Mouse (Mus musculus) monocyte, adult 5-6 weeks (primary cell): Measurements from ENCODE around the gene Epor. TPM values are rescaled to one million over a fixed set of nuclear protein-coding genes. Genes with fewer than 3 reads are reported as not detected.

Source experiments
- ATAC-seq: fragments of 153-309, 156-312 bp; replicated peaks from 2 replicates; pipeline ENCODE4 v1.8.0; 2017; ENCODE audit warnings: mild to moderate bottlenecking; ENCODE audit not compliant: low TSS enrichment, insufficient number of reproducible peaks, severe bottlenecking, poor library complexity, low FRiP score
- total RNA-seq: library from RNA; stranded (forward); fragments of 200-1000, 200-491, 200-594 nt; gene quantifications from 3 replicates; pipeline ENCODE4 v1.2.3, GENCODE M21; 2017

Gene Epor
- total RNA-seq, 1 experiment from 2014 or later: not detected

DNA sequence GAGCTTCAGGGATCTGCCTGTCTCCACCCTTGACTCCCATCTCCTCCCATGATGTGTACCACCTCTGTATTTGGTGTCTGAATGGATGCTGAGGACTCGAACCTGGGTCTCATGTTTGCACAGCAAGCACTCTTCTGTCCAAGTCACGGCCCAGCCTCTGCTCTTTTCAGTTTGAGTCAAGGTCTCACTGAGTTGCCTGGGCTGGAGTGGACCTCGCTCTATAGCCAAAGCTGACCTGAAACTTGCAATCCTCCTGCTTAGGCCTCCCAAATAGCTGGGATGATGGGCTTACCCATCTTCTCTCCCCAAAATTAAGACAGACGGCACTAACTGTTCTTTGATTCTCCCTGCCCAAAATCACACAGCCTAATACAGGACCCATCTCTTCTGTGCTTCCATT lies 40.3 kb downstream of the Epor start:
- no peak for ATAC-seq

DNA sequence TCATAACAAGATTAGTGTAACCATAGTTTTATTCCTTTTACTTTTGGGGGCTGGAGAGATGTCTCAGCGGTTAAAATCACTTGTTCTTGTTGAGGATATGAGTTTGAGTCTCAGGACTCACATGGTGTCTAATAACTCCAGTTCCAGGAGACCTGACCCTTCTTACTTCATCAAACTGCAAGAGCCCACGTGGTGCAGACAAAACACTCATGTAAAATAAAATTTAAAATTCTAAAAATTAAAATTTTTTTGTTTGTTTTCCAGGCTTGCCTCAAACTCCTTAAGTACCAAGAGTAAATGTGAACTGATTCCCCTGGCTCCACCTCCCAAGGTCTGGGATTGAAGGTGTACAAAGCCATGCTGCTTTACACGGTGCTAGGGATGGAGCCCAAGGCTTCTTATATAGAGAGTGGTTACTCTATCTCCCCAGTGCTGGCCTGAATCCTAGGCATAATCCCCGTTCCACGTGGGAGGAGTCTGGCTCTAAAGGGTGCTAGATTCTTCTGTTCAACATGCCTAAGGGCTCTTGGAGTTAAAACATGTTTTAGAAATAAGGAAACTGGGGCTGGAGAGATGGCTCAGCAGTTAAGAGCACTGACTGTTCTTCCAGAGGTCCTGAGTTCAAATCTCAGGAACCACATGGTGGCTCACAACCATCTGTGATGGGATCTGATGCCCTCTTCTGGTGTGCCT lies 44.5 kb downstream of the Epor start:
- ATAC-seq: no peak

- peak; percentile 87 for ATAC-seq
Measured at GRCm38 (mm10) chr9:21918035-21918592, 45.2 kb downstream of the Epor start, which contains the start of gene Rab3d. TSS of gene Rab3d (minus strand) at chr9:21918192.

DNA sequence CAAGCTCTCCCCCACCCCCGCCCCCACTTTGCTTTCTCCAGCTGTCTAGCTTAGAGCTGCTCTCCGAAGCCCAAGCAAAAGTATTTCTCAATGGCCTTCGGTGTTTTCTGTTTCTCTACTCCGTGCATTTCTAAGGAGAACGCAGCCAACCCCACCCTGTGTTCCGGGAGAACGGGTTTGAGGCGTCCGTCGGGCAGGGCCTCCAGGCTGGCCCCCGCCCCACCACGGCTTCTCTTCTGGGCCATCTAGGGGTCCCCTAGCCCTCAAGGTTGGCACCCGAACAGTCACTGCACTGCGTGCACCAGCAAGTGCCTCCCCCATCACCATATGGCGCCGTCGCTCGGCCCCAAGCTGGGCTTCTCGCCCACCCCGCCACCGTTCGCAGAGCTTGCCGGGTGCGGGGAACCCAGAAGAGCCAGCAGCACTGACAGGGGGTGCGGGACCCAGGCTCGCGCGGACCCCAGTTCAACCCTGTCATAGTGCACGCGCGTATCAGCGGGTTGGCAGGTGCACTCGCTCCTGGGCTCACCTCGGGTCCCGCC lies 45.7 kb downstream of the Epor start:
- ATAC-seq: no peak

GRCm38 (mm10) chr9:21916851-21917492 lies 46.3 kb downstream of the Epor start:
- ATAC-seq: no peak

DNA sequence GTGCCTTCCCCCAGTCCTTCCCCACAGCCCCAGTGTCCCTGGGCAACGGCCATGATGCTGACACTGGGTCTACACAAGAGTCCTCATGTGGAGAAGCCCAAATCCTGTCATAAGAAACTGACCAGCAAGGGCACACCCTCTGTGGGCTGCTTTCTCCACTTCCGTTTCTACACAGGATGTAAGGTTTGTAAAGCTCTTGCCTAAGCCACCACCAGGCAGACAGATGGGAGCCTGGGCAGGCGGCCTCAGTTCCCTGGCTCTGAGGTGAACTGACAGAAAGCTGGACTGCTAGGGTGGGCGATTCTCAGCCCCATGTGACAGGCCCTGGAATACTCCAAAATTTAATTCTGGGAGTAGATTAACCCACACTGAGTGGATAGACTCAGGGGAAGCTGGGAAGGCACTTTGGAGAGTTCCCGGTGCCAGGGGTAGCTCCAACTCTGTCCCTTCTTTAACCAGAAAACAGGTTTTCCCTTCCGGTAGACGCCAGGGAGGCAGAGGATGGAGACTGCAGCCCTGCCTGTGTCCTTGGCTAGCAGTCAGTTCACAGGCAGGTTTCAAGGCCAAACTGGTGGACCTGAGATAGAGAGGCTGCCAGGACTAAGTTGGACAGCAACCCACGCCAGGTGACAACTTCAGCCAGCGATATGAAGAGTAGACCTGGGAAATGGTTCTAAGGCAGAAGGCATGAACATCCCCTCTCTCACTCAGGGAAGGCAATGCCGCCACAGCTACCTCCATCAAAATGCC lies 53.7 kb downstream of the Epor start:
- ATAC-seq: peak; percentile 64

Other genes starting within 250 kb of the Epor start
- gene Ldlr, start 240.0 kb downstream of the Epor start, total RNA-seq: 63.8 to 106 TPM (median 96.1 TPM) in 3 replicates
- gene Spc24, start 203.2 kb downstream of the Epor start, total RNA-seq: 4.1 to 8.0 TPM (median 6.2 TPM) in 3 replicates
- gene Kank2, start 164.8 kb downstream of the Epor start, total RNA-seq: 0.39 to 1.1 TPM in 2 of 3 replicates, not detected in the other
- not detected in 3 replicates for gene Angptl8, start 128.0 kb downstream of the Epor start, total RNA-seq
- 0.32 to 15.0 TPM (median 6.1 TPM) in 3 replicates for gene Dock6, start 110.9 kb downstream of the Epor start, total RNA-seq
- gene Rab3d, start 45.3 kb downstream of the Epor start, total RNA-seq: 8.4 to 22.7 TPM (median 18.5 TPM) in 3 replicates
- 0.21 TPM in 1 of 3 replicates, not detected in the others for gene Ccdc159, start 36.0 kb downstream of the Epor start, total RNA-seq
- gene Tmem205, start 36.0 kb downstream of the Epor start, total RNA-seq: 1.1 to 5.0 TPM (median 4.0 TPM) in 3 replicates
- 0.58 TPM in 1 of 3 replicates, not detected in the others for gene Plppr2, start 26.5 kb downstream of the Epor start, total RNA-seq
- 2.2 to 5.5 TPM (median 2.5 TPM) in 3 replicates for gene Swsap1, start 7.8 kb downstream of the Epor start, total RNA-seq
- gene Rgl3, start 25.9 kb upstream of the Epor start, total RNA-seq: 0.29 TPM in 1 of 3 replicates, not detected in the others
- gene Ccdc151, start 39.1 kb upstream of the Epor start, total RNA-seq: 1.9 TPM in 1 of 3 replicates, not detected in the others
- 49.4 to 96.0 TPM (median 60.8 TPM) in 3 replicates for gene Prkcsh, start 39.3 kb upstream of the Epor start, total RNA-seq
- gene Elavl3, start 88.5 kb upstream of the Epor start, total RNA-seq: not detected in 3 replicates
- gene Gm49318, start 107.8 kb upstream of the Epor start, total RNA-seq: not detected in 3 replicates
- gene Zfp653, start 107.9 kb upstream of the Epor start, total RNA-seq: 8.5 to 13.4 TPM (median 13.1 TPM) in 3 replicates
- 7.4 to 18.5 TPM (median 15.5 TPM) in 3 replicates for gene Ecsit, start 121.9 kb upstream of the Epor start, total RNA-seq
- gene Cnn1, start 135.7 kb upstream of the Epor start, total RNA-seq: not detected in 3 replicates
- gene Elof1, start 153.7 kb upstream of the Epor start, total RNA-seq: 22.0 to 30.4 TPM (median 24.7 TPM) in 3 replicates
- 24.2 to 38.4 TPM (median 30.8 TPM) in 3 replicates for gene Acp5, start 172.2 kb upstream of the Epor start, total RNA-seq
- gene Pigyl, start 193.3 kb upstream of the Epor start, total RNA-seq: 11.5 to 20.1 TPM (median 15.5 TPM) in 3 replicates
- not detected in 3 replicates for gene Zfp872, start 224.6 kb upstream of the Epor start, total RNA-seq